Mouse (Mus musculus) embryo, embryonic 11.5 days (tissue): Measurements from ENCODE around the gene Synpo2.

ENCODE experiments used
- DNase-seq: peaks from one replicate; pipeline ENCODE4 v3.0.0-alpha.2; 2012; ENCODE audit warnings: low read depth, low spot score

Gene Synpo2

GRCm38 (mm10) chr3:123092913-123093639 lies 142.9 kb downstream of the Synpo2 start:
- DNase-seq = no peak

GRCm38 (mm10) chr3:123092442-123092841 lies 143.5 kb downstream of the Synpo2 start:
- no peak for DNase-seq

- no peak for DNase-seq
Measured at GRCm38 (mm10) chr3:123089297-123090020, 146.5 kb downstream of the Synpo2 start.

GRCm38 (mm10) chr3:123088284-123088683 lies 147.7 kb downstream of the Synpo2 start:
- no peak for DNase-seq

GRCm38 (mm10) chr3:123085871-123086501 lies 150.0 kb downstream of the Synpo2 start:
- DNase-seq = no peak

- DNase-seq = no peak
Measured at GRCm38 (mm10) chr3:123081665-123082064, 154.3 kb downstream of the Synpo2 start.

GRCm38 (mm10) chr3:123080943-123081342 lies 155.0 kb downstream of the Synpo2 start:
- DNase-seq = no peak

- DNase-seq = no peak
Measured at GRCm38 (mm10) chr3:123080017-123080725, 155.8 kb downstream of the Synpo2 start.

- DNase-seq = no peak
Measured at GRCm38 (mm10) chr3:123075759-123076158, 160.2 kb downstream of the Synpo2 start.

GRCm38 (mm10) chr3:123075034-123075433 lies 160.9 kb downstream of the Synpo2 start:
- DNase-seq = no peak

- no peak for DNase-seq
Measured at GRCm38 (mm10) chr3:123073351-123073750, 162.6 kb downstream of the Synpo2 start.

GRCm38 (mm10) chr3:123072472-123072871 lies 163.5 kb downstream of the Synpo2 start:
- no peak for DNase-seq

GRCm38 (mm10) chr3:123070996-123071395 lies 165.0 kb downstream of the Synpo2 start:
- DNase-seq = no peak

GRCm38 (mm10) chr3:123066836-123067235 lies 169.1 kb downstream of the Synpo2 start:
- DNase-seq = no peak

- DNase-seq = no peak
Measured at GRCm38 (mm10) chr3:123065466-123065865, 170.5 kb downstream of the Synpo2 start.

GRCm38 (mm10) chr3:123064186-123064585 lies 171.8 kb downstream of the Synpo2 start:
- no peak for DNase-seq

- DNase-seq = no peak
Measured at GRCm38 (mm10) chr3:123061931-123062330, 174.0 kb downstream of the Synpo2 start.

- DNase-seq = no peak
Measured at GRCm38 (mm10) chr3:123058832-123059231, 177.1 kb downstream of the Synpo2 start.

- DNase-seq = no peak
Measured at GRCm38 (mm10) chr3:123054178-123054577, 181.8 kb downstream of the Synpo2 start.

GRCm38 (mm10) chr3:123053192-123053938 lies 182.6 kb downstream of the Synpo2 start:
- DNase-seq = no peak

- DNase-seq = no peak
Measured at GRCm38 (mm10) chr3:123042308-123042707, 193.6 kb downstream of the Synpo2 start.
